Comparison of ENCODE assay signal across 29 mouse cellular contexts in genomic region chr7:19127744-19128143, GRCm38 (mm10). TPM values are rescaled to one million over a fixed set of nuclear protein-coding genes. Genes with fewer than 3 reads are reported as not detected.
DNase-seq lines count a peak whose midpoint lies in the region; ATAC-seq lines count a peak whose summit lies in the region.
"Had no signal": no experiment of that assay in that cellular context is flagged by ENCODE, and none has a peak within 500 bp of the region (broad histone marks: within the 10 kb centered on the region; RNA-seq: fewer than 3 reads in every experiment).

No protein-coding gene starts in this region.

- DNase-seq in cerebellum, adult 11-12 months, result peak; percentile 25
- DNase-seq in cerebellum, adult 9-11 months, result peak; percentile 30
- no peak for DNase-seq in cerebellum, adult 11 months
- DNase-seq in heart, postnatal 4 days, result no peak
- peak; percentile 24 for DNase-seq in brain, adult 2 months (ENCODE audit: low read depth, low spot score)
- DNase-seq in midbrain, embryonic 11.5 days (ENCODE audit: low spot score, missing footprints), result no peak
- DNase-seq: adrenal gland, adult 8-10 months; adrenal gland, postnatal 14 days; adrenal gland, postnatal 36 days; B cell, adult 2 months; cerebellum, adult 2 months; cerebellum, postnatal 10 days; cerebellum, postnatal 36 days; embryo, embryonic 11 days had no signal

- no peak overlapping the region for H3K4me3 ChIP-seq in heart, embryonic 13.5 days
- no peak overlapping the region for H3K4me3 ChIP-seq in midbrain, embryonic 11.5 days (ENCODE audit: low read depth, low read length)
- H3K4me3 ChIP-seq: embryonic facial prominence, embryonic 13.5 days; embryonic facial prominence, embryonic 15.5 days; erythroblast, embryonic 14.5 days; forebrain, embryonic 10.5 days; forebrain, embryonic 12.5 days had no signal

- H3K27ac ChIP-seq in heart, embryonic 13.5 days (replicated peaks), result no peak overlapping the region
- no peak overlapping the region for H3K27ac ChIP-seq in midbrain, embryonic 11.5 days (ENCODE audit: low read depth, low read length)
- H3K27ac ChIP-seq: embryonic facial prominence, embryonic 13.5 days; embryonic facial prominence, embryonic 15.5 days; forebrain, embryonic 10.5 days; forebrain, embryonic 12.5 days had no signal

- 88% methylated on average over 5 of the region's 5 CpGs for WGBS in heart, embryonic 13.5 days
- 92% methylated on average over 5 of the region's 5 CpGs for WGBS in midbrain, embryonic 11.5 days

- peaks cover 35% of the 10 kb centered on the region for H3K36me3 ChIP-seq in heart, embryonic 13.5 days
- no peaks in the 10 kb centered on the region; the same call in 1 of the 2 replicates for H3K36me3 ChIP-seq in midbrain, embryonic 11.5 days (ENCODE audit: control insufficient read depth, insufficient read depth, low read length)

- no peak overlapping the region for H3K4me2 ChIP-seq in heart, embryonic 13.5 days
- H3K4me2 ChIP-seq in midbrain, embryonic 11.5 days, result no peak overlapping the region
- H3K4me2 ChIP-seq: embryonic facial prominence, embryonic 13.5 days; embryonic facial prominence, embryonic 15.5 days; forebrain, embryonic 12.5 days had no signal

- H3K9me3 ChIP-seq in heart, embryonic 13.5 days, result no peaks in the 10 kb centered on the region
- no peaks in the 10 kb centered on the region for H3K9me3 ChIP-seq in midbrain, embryonic 11.5 days (ENCODE audit: control insufficient read depth, low read length)
- H3K9me3 ChIP-seq: embryonic facial prominence, embryonic 13.5 days; embryonic facial prominence, embryonic 15.5 days; forebrain, embryonic 10.5 days; forebrain, embryonic 12.5 days; G1E had no signal

- H3K27me3 ChIP-seq in heart, embryonic 13.5 days (replicated peaks), result no peaks in the 10 kb centered on the region
- no peaks in the 10 kb centered on the region for H3K27me3 ChIP-seq in midbrain, embryonic 11.5 days (ENCODE audit: control insufficient read depth, insufficient read depth, low read length)
- H3K27me3 ChIP-seq: CH12.LX; embryonic facial prominence, embryonic 13.5 days; embryonic facial prominence, embryonic 15.5 days; forebrain, embryonic 12.5 days; Patski had no signal

- H3K4me1 ChIP-seq in heart, embryonic 13.5 days, result peaks cover 21% of the 10 kb centered on the region
- H3K4me1 ChIP-seq in midbrain, embryonic 11.5 days (ENCODE audit: control insufficient read depth, insufficient read depth, low read length), result peaks cover 4% of the 10 kb centered on the region; the same call in 1 of the 2 replicates

- no peak for ATAC-seq in cerebellum, adult (ENCODE audit: insufficient number of reproducible peaks, low FRiP score, low TSS enrichment)
- no peak for ATAC-seq in heart, embryonic 13.5 days (ENCODE audit: extremely low read depth, insufficient number of reproducible peaks, low FRiP score, low TSS enrichment)
- no peak for ATAC-seq in midbrain, embryonic 11.5 days (ENCODE audit: low FRiP score)
- ATAC-seq: activated CD4-positive, CD25-positive, alpha-beta regulatory T cell, adult 4 months; CD4-positive, CD25-positive, alpha-beta regulatory T cell, adult 4 months; forebrain, embryonic 14.5 days; forebrain, embryonic 16.5 days; Patski had no signal

- H3K9ac ChIP-seq in heart, embryonic 13.5 days, result peak overlapping the region; percentile 33; the same call in 1 of the 2 replicates
- H3K9ac ChIP-seq in midbrain, embryonic 11.5 days (ENCODE audit: low read length), result no peak overlapping the region
- H3K9ac ChIP-seq: embryonic facial prominence, embryonic 15.5 days; forebrain, embryonic 12.5 days had no signal

RNA-seq across cellular contexts. Expression of gene Fbxo46, which starts 8.1 kb away (rescaled TPM):
- 8.0 and 8.6 TPM in 2 replicates for polyA plus RNA-seq in heart, embryonic 13.5 days (2015; fragmentation: Nextera tagmentation; extraction: Ambion mirVana)
- 1 to 10 TPM; 5.5 to 7.2 TPM for total RNA-seq in heart, postnatal 4 days (2021)
- polyA plus RNA-seq in midbrain, embryonic 11.5 days (2014; fragmentation: Nextera tagmentation; extraction: Ambion mirVana), result 9.4 and 9.5 TPM in 2 replicates

RNA-seq across cellular contexts. Expression of gene Gm4969, which starts 9.6 kb away (rescaled TPM):
- polyA plus RNA-seq in heart, embryonic 13.5 days (2015; fragmentation: Nextera tagmentation; extraction: Ambion mirVana), result 1.2 and 2.1 TPM in 2 replicates
- total RNA-seq in heart, postnatal 4 days (2021), result under 1 TPM; 0.33 to 0.56 TPM
- polyA plus RNA-seq in midbrain, embryonic 11.5 days (2014; fragmentation: Nextera tagmentation; extraction: Ambion mirVana), result 0.46 and 0.58 TPM in 2 replicates
- total RNA-seq: adrenal gland, adult 18-20 months; adrenal gland, adult 8-10 months; adrenal gland, postnatal 36 days; CH12.LX had no signal
- polyA plus RNA-seq: activated CD4-positive, CD25-positive, alpha-beta regulatory T cell, adult 4 months; CD4-positive, CD25-positive, alpha-beta regulatory T cell, adult 4 months; erythroblast, embryonic 14.5 days; G1E had no signal

RNA-seq across cellular contexts. Expression of gene Qpctl, which starts 21.3 kb away (rescaled TPM):
- 9.5 and 9.7 TPM in 2 replicates for polyA plus RNA-seq in heart, embryonic 13.5 days (2015; fragmentation: Nextera tagmentation; extraction: Ambion mirVana)
- total RNA-seq in heart, postnatal 4 days (2021), result 1 to 10 TPM; 6.9 to 7.7 TPM
- 10.7 and 11.4 TPM in 2 replicates for polyA plus RNA-seq in midbrain, embryonic 11.5 days (2014; fragmentation: Nextera tagmentation; extraction: Ambion mirVana)

RNA-seq across cellular contexts. Expression of gene Snrpd2, which starts 21.8 kb away (rescaled TPM):
- 107 and 113 TPM in 2 replicates for polyA plus RNA-seq in heart, embryonic 13.5 days (2015; fragmentation: Nextera tagmentation; extraction: Ambion mirVana)
- 10 to 100 TPM; 95.2 to 99.9 TPM for total RNA-seq in heart, postnatal 4 days (2021)
- 156 and 160 TPM in 2 replicates for polyA plus RNA-seq in midbrain, embryonic 11.5 days (2014; fragmentation: Nextera tagmentation; extraction: Ambion mirVana)

RNA-seq across cellular contexts. Expression of gene Six5, which starts 33.4 kb away (rescaled TPM):
- polyA plus RNA-seq in heart, embryonic 13.5 days (2015; fragmentation: Nextera tagmentation; extraction: Ambion mirVana), result 5.9 and 6.0 TPM in 2 replicates
- total RNA-seq in heart, postnatal 4 days (2021), result 10 to 100 TPM; 10.3 to 10.4 TPM
- polyA plus RNA-seq in midbrain, embryonic 11.5 days (2014; fragmentation: Nextera tagmentation; extraction: Ambion mirVana), result 7.0 and 8.8 TPM in 2 replicates

Comparison
In these comparisons a context has a peak if more than half of its experiments do, and no peak if none do; other contexts are left out.
1. DNase-seq: peak in cerebellum, adult 11-12 months (single experiment), cerebellum, adult 9-11 months (single experiment) and brain, adult 2 months (single experiment); none in cerebellum, adult 11 months (single experiment), heart, postnatal 4 days (single experiment) and midbrain, embryonic 11.5 days (single experiment).